Mouse (Mus musculus): ENCODE data around the gene Ccdc80. TPM values are rescaled to one million over a fixed set of nuclear protein-coding genes. Genes with fewer than 3 reads are reported as not detected.

Gene Ccdc80
- polyA plus RNA-seq, 1 experiment from 2014 or later = 81.4 TPM

- H3K9ac ChIP-seq = no peak overlapping the region
- ATAC-seq = peak; percentile 17; the same call in 1 of the 2 replicates
- H3K4me1 ChIP-seq (replicated peaks) = 0 out of 2 replicates have a peak, but pooled peaks cover 8% of the 10 kb centered on the region
- no peak overlapping the region for H3K4me2 ChIP-seq (replicated peaks)
- H3K36me3 ChIP-seq = no peaks in the 10 kb centered on the region
- 39% methylated on average over 5 of the region's 5 CpGs for WGBS
- H3K27me3 ChIP-seq (replicated peaks) = no peaks in the 10 kb centered on the region
- 0 out of 2 replicates have a peak overlapping the region, but pooled peaks have one; percentile 15 for H3K27ac ChIP-seq
- no peak overlapping the region for H3K4me3 ChIP-seq (replicated peaks)
- no peaks in the 10 kb centered on the region for H3K9me3 ChIP-seq
Measured at GRCm38 (mm10) chr16:45120844-45121425, 27.7 kb downstream of the Ccdc80 start.

DNA sequence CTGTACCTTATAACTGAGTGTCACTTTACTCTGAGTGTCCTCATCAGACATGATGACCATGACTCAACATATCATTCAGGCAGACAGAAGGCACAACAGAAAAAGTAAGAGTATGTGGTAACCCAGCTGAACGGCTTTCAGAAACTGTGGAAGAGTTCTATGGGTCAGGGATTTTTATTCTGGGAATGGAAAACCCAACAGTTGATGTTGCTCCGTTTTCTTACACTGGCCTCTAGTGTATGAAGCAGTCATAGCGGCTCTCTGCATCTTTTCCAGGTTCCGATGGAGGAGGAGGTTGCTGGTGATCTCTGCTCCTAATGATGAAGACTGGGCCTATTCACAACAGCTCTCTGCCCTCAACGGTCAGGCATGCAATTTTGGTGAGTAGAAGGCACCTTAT lies 29.4 kb downstream of the Ccdc80 start:
- Histone ChIP-seq H3K4me2 (replicated peaks) (no peak overlapping the region), H3K9me3 (no peaks in the 10 kb centered on the region), H3K27me3 (replicated peaks) (no peaks in the 10 kb centered on the region), H3K27ac (no peak overlapping the region), H3K9ac (no peak overlapping the region), H3K36me3 (no peaks in the 10 kb centered on the region), H3K4me3 (replicated peaks) (no peak overlapping the region), H3K4me1 (replicated peaks) (0 out of 2 replicates have a peak, but pooled peaks cover 8% of the 10 kb centered on the region)
- WGBS = 73% methylated on average over 5 of the region's 5 CpGs
- no peak for ATAC-seq

DNA sequence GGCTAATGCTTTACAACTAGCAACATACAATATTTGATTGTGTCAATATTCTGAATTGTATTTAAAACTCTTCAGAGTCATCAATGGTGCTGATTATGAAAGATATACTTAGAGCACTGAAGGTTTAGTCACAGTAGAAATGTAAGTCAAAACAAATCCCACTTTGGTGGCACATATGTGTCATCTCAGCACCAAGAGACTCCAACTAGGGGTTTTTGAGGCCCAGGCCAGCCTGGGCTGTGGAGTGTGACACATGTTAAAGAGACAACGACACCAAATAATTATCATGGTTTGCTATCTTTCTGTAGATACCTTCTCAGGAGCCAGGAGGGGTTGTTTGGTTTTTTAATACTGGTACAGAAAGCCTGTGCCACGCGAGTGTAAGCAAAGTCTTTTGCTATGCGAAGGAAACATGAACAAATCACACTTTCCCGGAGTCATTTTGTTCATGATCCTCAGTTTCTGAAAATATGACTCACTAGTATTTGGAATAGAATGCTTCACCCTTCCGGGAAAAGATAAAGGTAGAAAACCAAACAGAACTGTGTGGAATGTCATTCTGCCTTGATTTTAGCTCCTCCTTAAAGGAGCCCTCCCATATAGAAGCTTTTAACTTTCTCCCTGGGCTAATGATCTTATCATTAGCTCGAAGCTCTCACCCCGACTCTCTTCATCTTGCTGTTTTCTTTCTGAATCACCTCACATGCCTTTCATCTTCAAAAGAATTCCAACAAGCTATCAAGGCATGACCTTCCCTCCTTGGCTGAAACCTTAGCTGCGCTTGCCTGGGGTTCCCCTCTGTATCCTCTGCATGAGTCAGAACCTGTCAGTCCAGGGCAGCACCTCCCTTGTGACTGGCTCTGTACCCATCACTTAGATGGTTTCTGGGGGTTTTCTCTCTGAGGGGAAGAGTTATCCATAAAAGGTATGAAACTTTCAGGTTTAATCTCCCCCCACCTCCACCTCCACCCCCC lies 31.3 kb downstream of the Ccdc80 start:
- Histone ChIP-seq H3K27me3 (replicated peaks) (no peaks in the 10 kb centered on the region), H3K9me3 (no peaks in the 10 kb centered on the region), H3K4me3 (replicated peaks) (no peak overlapping the region), H3K4me2 (replicated peaks) (no peak overlapping the region), H3K4me1 (replicated peaks) (0 out of 2 replicates have a peak, but pooled peaks cover 8% of the 10 kb centered on the region), H3K27ac (no peak overlapping the region), H3K36me3 (no peaks in the 10 kb centered on the region), H3K9ac (no peak overlapping the region)
- ATAC-seq = no peak
- WGBS = 52% methylated on average over 9 of the region's 9 CpGs

DNA sequence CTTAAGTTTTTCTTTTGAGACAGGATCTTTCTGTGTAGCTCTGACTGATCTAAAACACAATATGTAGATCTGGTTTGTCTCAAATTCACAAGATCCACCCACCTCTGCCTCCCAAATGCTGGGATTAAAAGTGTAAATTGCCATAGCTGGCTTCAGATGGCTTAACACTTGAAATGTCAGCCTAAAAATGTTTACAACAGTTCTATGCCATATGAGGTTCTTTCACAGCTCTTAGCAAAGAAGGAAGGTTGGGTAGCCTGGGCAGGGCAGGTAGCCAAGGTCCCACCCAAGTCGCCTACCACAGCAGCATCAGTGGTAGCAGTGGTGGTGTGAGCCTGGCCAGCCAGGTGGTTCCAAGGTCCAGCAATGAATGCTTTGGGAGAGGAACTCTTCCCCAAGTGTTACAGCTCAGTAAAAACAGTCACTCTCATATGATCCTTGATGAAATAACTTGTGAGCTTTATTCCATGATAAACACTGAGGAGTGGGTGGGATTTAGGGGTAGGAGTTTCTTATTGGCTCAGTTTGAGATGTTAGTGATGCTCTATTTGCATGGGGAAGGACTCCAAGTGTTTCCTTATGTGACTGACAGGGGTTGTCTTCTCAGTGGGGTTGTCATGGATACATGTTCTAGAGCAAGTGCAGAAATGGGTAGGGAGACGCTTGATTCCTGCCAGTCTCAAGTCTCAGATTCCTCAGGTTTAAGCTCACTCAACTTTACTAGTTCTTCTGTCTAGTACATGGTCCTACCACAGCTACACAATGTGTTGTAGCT lies 34.9 kb downstream of the Ccdc80 start:
- no peak for ATAC-seq
- Histone ChIP-seq H3K4me2 (replicated peaks) (no peak overlapping the region), H3K27me3 (replicated peaks) (no peaks in the 10 kb centered on the region), H3K4me3 (replicated peaks) (no peak overlapping the region), H3K9ac (no peak overlapping the region), H3K9me3 (no peaks in the 10 kb centered on the region), H3K36me3 (no peaks in the 10 kb centered on the region), H3K4me1 (replicated peaks) (no peaks in the 10 kb centered on the region), H3K27ac (no peak overlapping the region)
- WGBS = 93% methylated on average over 2 of the region's 2 CpGs

GRCm38 (mm10) chr16:45141711-45142110 lies 48.5 kb downstream of the Ccdc80 start:
- no peak for ATAC-seq
- H3K4me2 ChIP-seq (replicated peaks) = no peak overlapping the region
- WGBS = 92% methylated on average over 5 of the region's 5 CpGs
- no peak overlapping the region for H3K27ac ChIP-seq
- H3K4me3 ChIP-seq (replicated peaks) = no peak overlapping the region
- H3K4me1 ChIP-seq (replicated peaks) = no peaks in the 10 kb centered on the region
- no peaks in the 10 kb centered on the region for H3K9me3 ChIP-seq
- H3K27me3 ChIP-seq (replicated peaks) = no peaks in the 10 kb centered on the region
- peaks cover 8% of the 10 kb centered on the region; the same call in 1 of the 2 replicates for H3K36me3 ChIP-seq
- H3K9ac ChIP-seq = no peak overlapping the region

GRCm38 (mm10) chr16:45142565-45142964 lies 49.4 kb downstream of the Ccdc80 start:
- WGBS = 88% methylated on average over 5 of the region's 5 CpGs
- no peaks in the 10 kb centered on the region for H3K27me3 ChIP-seq (replicated peaks)
- no peak for ATAC-seq
- peaks cover 8% of the 10 kb centered on the region; the same call in 1 of the 2 replicates for H3K36me3 ChIP-seq
- no peak overlapping the region for H3K27ac ChIP-seq
- no peak overlapping the region for H3K9ac ChIP-seq
- H3K4me1 ChIP-seq (replicated peaks) = no peaks in the 10 kb centered on the region
- no peaks in the 10 kb centered on the region for H3K9me3 ChIP-seq
- H3K4me2 ChIP-seq (replicated peaks) = no peak overlapping the region
- H3K4me3 ChIP-seq (replicated peaks) = no peak overlapping the region

- 78% methylated on average over 6 of the region's 6 CpGs for WGBS
- Histone ChIP-seq H3K9ac (no peak overlapping the region), H3K27me3 (replicated peaks) (no peaks in the 10 kb centered on the region), H3K27ac (no peak overlapping the region), H3K4me1 (replicated peaks) (no peaks in the 10 kb centered on the region), H3K4me2 (replicated peaks) (no peak overlapping the region), H3K4me3 (replicated peaks) (no peak overlapping the region), H3K9me3 (no peaks in the 10 kb centered on the region), H3K36me3 (peaks cover 12% of the 10 kb centered on the region; the same call in 1 of the 2 replicates)
- no peak for ATAC-seq
Measured at GRCm38 (mm10) chr16:45145119-45145518, 51.9 kb downstream of the Ccdc80 start.

- Histone ChIP-seq H3K4me2 (replicated peaks) (no peak overlapping the region), H3K9ac (no peak overlapping the region), H3K36me3 (0 out of 2 replicates have a peak, but pooled peaks cover 9% of the 10 kb centered on the region), H3K4me1 (replicated peaks) (no peaks in the 10 kb centered on the region), H3K4me3 (replicated peaks) (no peak overlapping the region), H3K27ac (no peak overlapping the region), H3K9me3 (no peaks in the 10 kb centered on the region), H3K27me3 (replicated peaks) (no peaks in the 10 kb centered on the region)
- WGBS = 91% methylated on average over 10 of the region's 10 CpGs
- no peak for ATAC-seq
Measured at GRCm38 (mm10) chr16:45148488-45149082, 55.4 kb downstream of the Ccdc80 start.

DNA sequence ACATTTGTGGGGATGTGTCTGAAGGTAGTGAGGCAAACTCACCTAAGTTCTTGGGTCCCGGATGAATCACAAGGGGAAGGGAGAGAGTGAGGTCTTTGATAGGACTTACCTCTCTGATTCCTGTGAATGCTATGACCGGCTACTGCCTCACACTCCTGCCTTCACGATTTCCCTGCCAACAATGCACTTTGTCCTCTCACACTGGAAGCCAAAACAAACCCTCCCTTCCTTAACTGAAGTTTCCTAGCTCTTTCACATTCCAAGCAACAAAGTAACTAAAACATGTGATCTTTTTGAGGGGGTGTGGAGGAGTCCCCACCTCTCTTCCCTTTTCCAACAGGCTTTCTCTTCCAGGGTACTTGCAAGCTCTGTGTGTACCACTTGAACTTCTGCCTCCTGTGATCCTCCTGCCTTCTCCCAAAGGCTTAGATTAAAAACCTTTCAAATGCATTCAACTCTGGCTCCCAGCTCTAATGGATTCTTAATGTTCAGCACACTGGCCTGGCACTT lies 61.6 kb downstream of the Ccdc80 start:
- H3K4me1 ChIP-seq (replicated peaks) = no peaks in the 10 kb centered on the region
- no peak overlapping the region for H3K27ac ChIP-seq
- 73% methylated on average over 3 of the region's 3 CpGs for WGBS
- no peak overlapping the region for H3K9ac ChIP-seq
- H3K4me3 ChIP-seq (replicated peaks) = no peak overlapping the region
- H3K4me2 ChIP-seq (replicated peaks) = no peak overlapping the region
- no peaks in the 10 kb centered on the region for H3K9me3 ChIP-seq
- no peak for ATAC-seq
- 0 out of 2 replicates have a peak, but pooled peaks cover 6% of the 10 kb centered on the region for H3K36me3 ChIP-seq
- H3K27me3 ChIP-seq (replicated peaks) = no peaks in the 10 kb centered on the region

DNA sequence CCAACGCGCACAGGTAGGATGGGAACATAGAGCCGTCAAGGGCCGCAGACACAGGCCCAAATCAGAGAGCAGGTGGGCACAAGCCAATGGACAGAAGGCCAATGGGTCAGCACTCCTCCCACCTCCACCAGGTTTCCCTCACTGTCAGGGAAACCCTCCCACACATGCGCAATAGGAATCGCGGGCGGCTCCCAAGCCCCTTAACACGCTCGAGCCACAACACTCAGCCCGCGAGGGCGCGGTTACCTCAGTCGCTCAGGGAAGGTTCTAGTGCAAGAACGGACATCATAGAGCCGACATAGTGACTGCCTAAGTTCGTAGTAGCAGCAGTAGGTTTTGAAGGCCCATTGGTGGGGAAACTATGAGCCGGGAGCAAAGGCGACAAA lies 64.9 kb downstream of the Ccdc80 start:
- H3K27ac ChIP-seq = peak overlapping the region; percentile 91
- WGBS = under 1% methylated on average over 20 of the region's 20 CpGs
- no peaks in the 10 kb centered on the region for H3K9me3 ChIP-seq
- ATAC-seq = peak; percentile 79
- H3K4me1 ChIP-seq (replicated peaks) = no peaks in the 10 kb centered on the region
- 0 out of 2 replicates have a peak, but pooled peaks cover 3% of the 10 kb centered on the region for H3K36me3 ChIP-seq
- H3K9ac ChIP-seq = peak overlapping the region; percentile 89
- H3K4me3 ChIP-seq (replicated peaks) = peak overlapping the region; percentile 90
- peak overlapping the region; percentile 74 for H3K4me2 ChIP-seq (replicated peaks)
- no peaks in the 10 kb centered on the region for H3K27me3 ChIP-seq (replicated peaks)

DNA sequence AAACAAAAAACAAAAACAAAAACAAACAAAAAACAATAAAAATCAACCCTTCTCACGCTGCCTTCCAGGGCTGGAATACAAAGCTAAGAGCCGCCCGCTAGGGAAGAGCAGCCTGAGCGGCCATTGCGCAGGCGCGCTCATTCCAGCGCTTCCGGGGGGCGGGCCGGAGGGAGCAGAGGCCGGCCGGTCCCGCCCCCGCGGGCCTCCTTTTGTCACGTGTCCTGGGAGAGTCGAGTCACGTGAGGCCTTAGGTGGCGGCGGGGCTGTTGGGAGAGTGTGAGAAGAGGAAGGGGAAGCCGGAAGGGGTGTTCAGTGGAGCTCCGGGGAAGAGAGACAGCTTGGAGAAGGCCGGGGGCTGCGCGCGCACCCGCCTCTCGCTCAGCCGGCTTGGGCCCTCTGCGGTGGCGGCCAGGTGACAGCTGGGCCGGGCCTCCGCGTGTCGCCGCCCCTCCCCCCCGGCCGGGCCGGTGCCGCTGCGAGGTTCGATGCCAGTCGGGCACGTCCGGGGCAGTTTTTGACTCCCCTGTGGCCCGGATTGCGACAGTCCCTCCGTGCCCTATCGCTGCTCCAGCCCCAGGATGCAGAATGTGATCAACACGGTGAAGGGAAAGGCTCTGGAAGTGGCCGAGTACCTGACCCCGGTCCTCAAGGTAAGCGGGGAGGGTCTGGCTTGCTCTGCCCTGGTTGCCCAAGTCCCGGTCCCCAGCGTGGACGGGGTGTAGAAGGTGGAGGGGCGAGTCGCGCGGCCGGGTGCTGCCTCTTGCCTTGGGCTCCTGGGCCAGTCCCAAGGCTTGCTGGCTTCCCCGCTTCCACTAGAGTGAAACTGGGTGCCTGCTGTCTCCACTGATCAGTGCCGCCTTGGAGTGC lies 65.6 kb downstream of the Ccdc80 start, which contains the start of the genes Slc35a5 and Atg3:
Slc35a5 (minus strand) TSS at position 185 of the 867 bp plus-strand sequence.
Atg3 (plus strand) TSS at position 264 of the 867 bp plus-strand sequence.
- Histone ChIP-seq H3K9ac (peak within 1 kb of the TSS; percentile 89), H3K4me2 (replicated peaks) (peak within 1 kb of the TSS; percentile 74), H3K9me3 (no peaks in the 10 kb centered on the region), H3K36me3 (0 out of 2 replicates have a peak, but pooled peaks cover 3% of the 10 kb centered on the region), H3K4me1 (replicated peaks) (no peaks in the 10 kb centered on the region), H3K27me3 (replicated peaks) (no peaks in the 10 kb centered on the region), H3K27ac (peak within 1 kb of the TSS; percentile 91), H3K4me3 (replicated peaks) (peak within 1 kb of the TSS; percentile 90)
- WGBS = under 1% methylated on average over 58 of the region's 64 CpGs
- peak; percentile 98 for ATAC-seq
